Mouse (Mus musculus): ENCODE results near the gene Bcl6. TPM values are rescaled to one million over a fixed set of nuclear protein-coding genes. Genes with fewer than 3 reads are reported as not detected.

Gene Bcl6
- total RNA-seq, 2 experiments from 2014 or later: 12.0 to 17.6 TPM

DNA sequence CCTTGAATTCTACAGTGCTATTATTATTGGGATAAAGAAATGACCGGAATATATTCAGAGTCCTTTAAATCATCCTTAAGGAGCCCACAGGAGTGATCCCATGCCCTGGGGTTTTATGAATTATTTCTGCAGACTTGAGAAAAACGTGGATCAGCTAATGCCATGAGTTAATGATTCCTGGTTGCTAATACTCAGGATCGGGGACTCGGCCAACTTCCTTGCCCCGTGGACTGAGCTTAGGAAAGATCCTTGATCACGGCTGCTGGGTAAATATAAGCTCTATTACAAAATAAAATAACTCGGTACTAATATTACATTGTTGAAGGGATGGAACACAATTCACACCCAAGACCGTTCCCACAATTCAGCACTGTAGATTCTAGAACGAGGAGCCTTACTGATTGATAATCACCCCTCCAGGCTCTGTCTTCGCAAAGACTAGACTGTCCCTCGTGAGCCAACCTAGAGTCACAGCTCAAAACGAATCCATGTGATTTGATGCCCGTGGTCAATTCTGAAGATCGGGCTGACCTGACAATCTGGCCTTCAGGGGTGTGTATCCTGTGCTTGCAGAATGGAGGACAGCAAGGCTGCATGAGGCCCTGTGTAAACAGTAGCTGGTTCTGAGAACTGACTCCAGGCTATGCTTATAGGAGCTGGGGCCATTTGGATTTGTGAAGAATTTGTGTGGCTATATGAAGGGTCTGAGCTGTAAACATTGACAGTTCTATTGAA lies 3.4 kb upstream of the Bcl6 start:
- intact Hi-C loops (cut with DNase I): loop anchor here (5.0 kb wide), 4 partner anchors 190 to 355 kb away; no protein-coding TSS in a partner anchor
- no peak for DNase-seq (ENCODE audit: low spot score)

DNA sequence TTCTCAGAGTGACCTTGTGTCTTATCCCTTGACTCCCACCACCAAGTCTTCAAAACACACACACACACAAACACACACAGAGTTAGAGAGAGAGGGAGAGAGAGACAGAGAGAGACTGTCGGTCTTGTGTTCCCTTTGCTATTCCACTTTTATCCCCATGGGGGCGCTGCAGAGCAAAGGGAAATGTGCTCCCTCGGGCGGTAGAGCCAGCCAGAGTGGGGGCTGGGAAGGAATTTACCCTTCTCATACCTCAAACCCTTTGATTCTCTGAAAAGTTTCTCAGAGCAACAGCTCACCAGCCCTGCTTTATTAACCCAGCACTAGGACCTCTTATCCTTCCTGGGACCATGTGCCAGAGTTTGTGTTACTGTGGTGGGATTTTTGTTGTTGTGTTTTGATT lies 2.5 kb upstream of the Bcl6 start:
- DNase-seq (ENCODE audit: low spot score): peak; percentile 56
- intact Hi-C loops (cut with DNase I): loop anchor here (5.0 kb wide), 4 partner anchors 191 to 356 kb away; no protein-coding TSS in a partner anchor

GRCm38 (mm10) chr16:23990161-23990970 lies 1.7 kb upstream of the Bcl6 start:
- DNase-seq (ENCODE audit: low spot score): no peak
- intact Hi-C loops (cut with DNase I): loop anchor here (5.0 kb wide), 4 partner anchors 192 to 357 kb away; no protein-coding TSS in a partner anchor

DNA sequence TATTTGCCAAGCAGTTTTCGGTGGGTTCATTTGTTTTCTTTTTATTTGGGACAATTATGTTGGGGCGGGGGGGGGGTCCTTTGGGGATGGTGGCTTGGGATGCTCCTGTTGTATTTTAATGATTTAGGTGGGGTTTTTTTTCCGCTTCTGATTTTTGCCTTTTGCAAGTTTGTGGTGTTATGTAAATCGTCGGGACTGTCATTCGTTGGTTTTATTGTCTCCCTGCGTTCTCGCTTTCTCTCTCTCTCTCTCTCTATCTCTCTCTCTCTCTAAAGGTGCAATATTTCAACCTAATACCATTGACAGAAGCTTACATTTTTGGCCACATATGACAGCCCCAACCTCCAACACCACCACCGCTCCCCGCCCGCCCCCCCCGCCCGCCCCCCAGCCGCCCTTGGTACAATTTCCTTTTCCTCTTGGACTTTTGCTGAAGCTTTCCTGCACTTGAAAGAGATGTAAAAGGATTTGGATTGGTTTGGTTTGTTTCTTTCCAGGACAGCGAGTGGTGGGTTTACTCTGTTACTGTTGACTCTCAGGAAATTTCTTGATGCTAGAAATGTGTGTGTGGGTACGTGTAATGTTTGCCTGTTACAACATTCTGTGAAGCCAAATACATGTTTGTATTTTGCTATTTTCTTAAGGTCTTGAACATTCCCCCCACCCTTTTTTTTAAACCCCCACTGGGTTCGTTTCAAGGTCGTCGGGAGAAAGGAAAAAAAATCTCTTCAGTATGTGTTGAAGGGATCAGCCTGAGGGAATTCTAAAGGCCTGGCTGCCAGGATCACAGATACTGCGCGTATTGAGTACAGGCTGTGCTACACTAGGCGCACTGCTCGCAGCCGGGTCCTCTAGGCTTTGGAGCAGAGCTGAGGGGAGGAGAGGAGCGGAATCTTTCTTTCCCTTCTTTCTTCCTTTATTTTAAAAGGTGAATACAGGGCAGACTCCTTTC lies 833 bp upstream of the Bcl6 start:
- peak; percentile 47 for DNase-seq (ENCODE audit: low spot score)
- intact Hi-C loops (cut with DNase I): loop anchor here (5.0 kb wide), 6 partner anchors 193 to 903 kb away; no protein-coding TSS in a partner anchor

DNA sequence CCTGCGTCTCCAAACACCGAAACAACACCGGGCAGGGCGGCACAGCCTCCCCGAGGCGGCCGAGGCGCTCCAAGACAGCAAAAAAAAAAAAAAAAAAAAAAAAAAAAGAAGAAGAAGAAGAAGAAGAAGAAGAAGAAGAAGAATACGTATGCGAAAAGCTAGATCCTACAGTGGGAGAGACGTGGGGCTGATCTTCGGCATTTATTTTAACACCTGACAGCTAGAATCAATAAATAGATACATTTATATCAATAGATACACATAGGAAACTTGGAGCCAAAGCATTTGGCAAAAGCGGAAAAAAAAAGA lies 541 bp downstream of the Bcl6 start:
- no peak for DNase-seq (ENCODE audit: low spot score)
- intact Hi-C loops (cut with DNase I): loop anchor here (5.0 kb wide), 2 partner anchors 504 to 904 kb away; no protein-coding TSS in a partner anchor

DNA sequence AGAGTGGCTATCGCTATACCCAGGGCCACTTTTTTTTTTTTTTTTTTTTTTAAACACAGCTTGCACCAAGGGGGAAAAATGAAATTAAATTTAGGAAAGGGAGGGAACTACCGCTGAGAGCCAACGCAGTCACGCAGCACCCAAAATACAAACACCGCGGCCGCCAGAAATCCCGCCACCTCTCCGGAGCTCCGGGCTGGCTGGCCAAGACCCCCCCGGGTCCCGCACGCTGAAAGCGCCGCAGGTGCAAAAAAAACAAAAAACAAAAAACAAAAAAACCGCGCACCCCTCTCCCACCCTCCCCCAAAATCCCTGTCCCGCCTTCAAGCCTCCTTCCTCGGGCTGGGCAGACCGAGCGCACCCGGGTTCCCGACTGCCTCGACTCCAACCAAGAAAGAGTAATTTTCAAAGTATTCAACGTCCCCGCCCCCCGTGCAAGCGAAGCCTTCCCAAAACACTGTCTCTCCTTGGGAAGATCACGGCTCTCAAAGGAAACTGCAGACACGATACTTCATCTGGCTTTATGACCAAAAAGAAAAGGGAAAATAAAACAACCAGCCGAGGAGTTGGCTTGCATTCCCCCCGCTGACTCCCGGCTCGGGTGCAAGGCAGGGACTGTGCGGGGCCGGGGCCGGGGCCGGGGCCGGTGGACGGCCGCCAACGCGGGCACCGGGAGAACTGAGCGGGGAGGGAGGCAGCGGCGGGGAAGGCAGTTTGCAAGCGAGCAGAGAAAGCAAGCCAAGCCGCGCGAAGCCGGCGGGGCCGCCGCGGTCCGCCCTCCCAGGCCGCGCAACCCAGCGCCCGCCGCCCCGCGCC lies 1.1 kb downstream of the Bcl6 start:
- DNase-seq (ENCODE audit: low spot score): peak; percentile 20
- intact Hi-C loops (cut with DNase I): loop anchor here (2.0 to 5.0 kb wide), 3 partner anchors 405 to 905 kb away; partner anchors contain the start of gene Lpp

DNA sequence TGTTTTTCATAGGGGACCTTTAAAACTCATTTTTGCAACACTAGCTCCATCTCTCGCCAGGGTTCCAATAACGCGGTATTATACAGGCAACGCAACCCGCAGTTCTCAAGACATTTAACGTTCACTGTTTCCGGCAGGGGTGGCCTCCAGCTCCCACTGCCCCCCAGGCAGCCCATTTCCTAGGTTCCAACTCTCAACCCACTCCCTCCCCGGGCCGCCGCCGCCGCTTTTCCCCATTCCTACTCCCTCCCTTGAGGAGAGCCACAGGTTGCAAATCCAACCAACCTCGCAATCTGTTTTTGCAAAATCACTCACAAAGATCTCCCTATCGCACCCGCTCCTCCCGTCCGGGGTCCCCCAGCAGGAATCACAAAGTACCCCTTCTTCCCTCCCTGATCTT lies 1.8 kb downstream of the Bcl6 start:
- intact Hi-C loops (cut with DNase I): loop anchor here (2.0 to 5.0 kb wide), 3 partner anchors 406 to 905 kb away; partner anchors contain the start of gene Lpp
- peak; percentile 19 for DNase-seq (ENCODE audit: low spot score)

- intact Hi-C loops (cut with DNase I): loop anchor here (2.0 to 5.0 kb wide), 3 partner anchors 407 to 906 kb away; partner anchors contain the start of gene Lpp
- DNase-seq (ENCODE audit: low spot score): no peak
Observed at GRCm38 (mm10) chr16:23986176-23986575, 2.5 kb downstream of the Bcl6 start.

DNA sequence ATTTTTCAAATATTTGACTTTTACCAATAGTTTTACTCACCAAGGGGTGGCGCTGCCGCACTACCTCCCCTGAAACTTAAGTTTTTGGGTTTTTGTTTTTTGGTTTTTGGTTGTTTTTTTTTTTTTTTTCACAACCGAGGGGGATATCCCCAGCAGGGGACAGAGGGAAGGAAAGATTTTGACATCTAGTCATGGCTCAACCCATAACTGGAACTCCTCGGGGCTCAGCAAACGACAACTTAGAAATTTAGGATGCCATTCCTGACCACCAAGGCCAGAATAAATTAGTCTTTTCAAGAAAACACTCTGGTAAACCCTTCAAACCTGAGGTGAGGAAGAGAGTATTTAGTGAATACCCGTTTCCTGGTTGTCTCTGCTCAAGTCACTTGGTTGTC lies 3.2 kb downstream of the Bcl6 start:
- intact Hi-C loops (cut with DNase I): loop anchor here (5.0 kb wide), 2 partner anchors 507 to 907 kb away; no protein-coding TSS in a partner anchor
- no peak for DNase-seq (ENCODE audit: low spot score)

- DNase-seq (ENCODE audit: low spot score): peak; percentile 29
- intact Hi-C loops (cut with DNase I): loop anchor here (1.0 to 5.0 kb wide), 3 partner anchors 507 to 1079 kb away; no protein-coding TSS in a partner anchor
Observed at GRCm38 (mm10) chr16:23984760-23985466, 3.7 kb downstream of the Bcl6 start.

GRCm38 (mm10) chr16:23984183-23984582 lies 4.5 kb downstream of the Bcl6 start:
- DNase-seq (ENCODE audit: low spot score): peak; percentile 76
- intact Hi-C loops (cut with DNase I): loop anchor here (1.0 kb wide), 1 partner anchor 1080 kb away; no protein-coding TSS in a partner anchor

- intact Hi-C loops (cut with DNase I): loop anchor here (2.0 kb wide), 1 partner anchor 1280 kb away; no protein-coding TSS in a partner anchor
- peak; percentile 46 for DNase-seq (ENCODE audit: low spot score)
Observed at GRCm38 (mm10) chr16:23982891-23983588, 5.6 kb downstream of the Bcl6 start.

- DNase-seq (ENCODE audit: low spot score): peak; percentile 62
Observed at GRCm38 (mm10) chr16:23981925-23982851, 6.5 kb downstream of the Bcl6 start.

DNA sequence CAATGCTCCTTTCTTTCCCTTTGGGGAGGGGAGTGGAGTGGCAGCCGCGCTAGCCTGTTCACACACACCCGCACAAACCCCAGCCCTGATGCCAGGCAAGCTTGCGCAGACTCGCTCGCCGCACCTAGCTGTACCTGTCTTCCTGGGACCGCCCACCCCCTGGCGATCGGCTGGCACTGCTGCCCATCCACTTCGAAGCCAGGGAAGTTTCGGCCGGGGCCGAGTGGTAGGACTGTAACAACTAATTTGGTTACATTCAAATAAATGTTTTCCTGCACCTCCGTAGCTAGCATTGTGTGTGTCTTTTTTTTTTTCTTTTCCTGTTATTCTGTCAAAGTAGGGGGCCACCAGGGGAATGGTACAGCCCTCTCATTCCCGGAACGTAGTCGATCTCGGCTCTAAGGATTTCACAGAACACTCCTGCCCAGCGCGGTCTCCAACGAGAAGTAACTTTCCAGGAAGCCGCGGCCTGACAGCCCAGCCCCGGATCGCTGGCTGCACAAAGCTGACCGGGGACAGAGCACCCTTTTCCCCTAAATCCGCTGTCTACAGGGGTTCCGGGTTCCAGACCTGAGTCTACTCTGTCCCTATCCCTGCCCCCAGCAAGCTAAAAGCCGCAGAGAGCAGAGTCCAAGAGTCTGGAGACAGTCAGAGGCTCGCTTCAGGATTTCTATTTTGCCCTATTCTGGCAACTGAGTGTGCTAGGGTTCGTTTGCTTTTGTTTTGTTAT lies 7.5 kb downstream of the Bcl6 start:
- intact Hi-C loops (cut with DNase I): no loop called here

More at GRCm38 (mm10) chr16:23981925-23982851, 6.5 kb downstream of the Bcl6 start:
- intact Hi-C loops (cut with DNase I): loop anchor here (2.0 kb wide), 1 partner anchor 1281 kb away; no protein-coding TSS in a partner anchor

GRCm38 (mm10) chr16:23980201-23980870 lies 8.3 kb downstream of the Bcl6 start:
- intact Hi-C loops (cut with DNase I): no loop called here
- no peak for DNase-seq (ENCODE audit: low spot score)

More for the DNA sequence above, 7.5 kb downstream of the Bcl6 start:
- DNase-seq (ENCODE audit: low spot score): no peak
